Mouse (Mus musculus) liver, embryonic 16.5 days (tissue): ENCODE measurements at regions not wholly inside any gene's neighbourhood (a gene's known extent, or its start where the extent isn't known, plus 50 kb on each side); places are given as distances from the start of the nearest gene placed in this dataset.

Experiments used
- ATAC-seq: fragments of 200-750 bp; cut with Nextera tagmentation; 2 replicates; pipeline ENCODE4 v1.8.0; 2017; ENCODE audit warnings: low read depth, mild to moderate bottlenecking, moderate number of reproducible peaks, moderate library complexity
- H3K27ac ChIP-seq: fragments of 300-500 bp; sonication (generic); 2 replicates; pipeline ENCODE4 v1.5.1; 2014; ENCODE audit warnings: mild to moderate bottlenecking, low read length
- H3K27me3 ChIP-seq: fragments of 300-500 bp; sonication (generic); 2 replicates; pipeline ENCODE4 v1.6.1; 2014; ENCODE audit warnings: low read depth, low read length, mixed read lengths; ENCODE audit not compliant: control insufficient read depth, insufficient read depth
- H3K36me3 ChIP-seq: fragments of 300-500 bp; sonication (generic); 2 replicates; pipeline ENCODE4 v1.6.1; 2014; ENCODE audit warnings: mild to moderate bottlenecking; ENCODE audit not compliant: control insufficient read depth, insufficient read depth
- H3K4me1 ChIP-seq: fragments of 300-500 bp; sonication (generic); 2 replicates; pipeline ENCODE4 v1.6.1; 2014; ENCODE audit warnings: low read depth, low read length, mixed read lengths; ENCODE audit not compliant: control insufficient read depth
- H3K4me2 ChIP-seq: fragments of 300-500 bp; sonication (generic); 2 replicates; pipeline ENCODE4 v1.6.1; 2014; ENCODE audit warnings: low read depth, low read length, mixed read lengths
- H3K4me3 ChIP-seq: fragments of 300-500 bp; sonication (generic); 2 replicates; pipeline ENCODE4 v1.5.1; 2014; ENCODE audit warnings: low read depth, mild to moderate bottlenecking, low read length
- H3K9ac ChIP-seq: fragments of 300-500 bp; sonication (generic); 2 replicates; pipeline ENCODE4 v1.6.1; 2014; ENCODE audit warnings: low read depth, low read length
- H3K9me3 ChIP-seq: fragments of 300-500 bp; sonication (generic); replicated peaks from 2 replicates; pipeline ENCODE4 v1.6.1; 2016; ENCODE audit warnings: low read length; ENCODE audit not compliant: control insufficient read depth
- whole genome bisulfite sequencing: fragments of 180-500 bp; shearing (Covaris S2); extraction: QIAGEN DNeasy Blood & Tissue Kit; methylation state at CpG from one replicate; pipeline ENCODE4 v1.1.7; 2014; ENCODE audit not compliant: insufficient replicate concordance; 5-methylcytosine and 5-hydroxymethylcytosine counted together

- Histone ChIP-seq H3K4me1 (no peaks in the 10 kb centered on the region), H3K4me2 (no peak overlapping the region), H3K4me3 (no peak overlapping the region), H3K27me3 (no peaks in the 10 kb centered on the region), H3K27ac (no peak overlapping the region), H3K9me3 (no peaks in the 10 kb centered on the region), H3K36me3 (no peaks in the 10 kb centered on the region), H3K9ac (no peak overlapping the region)
- WGBS, result 22% methylated on average over 7 of the region's 7 CpGs
- no peak for ATAC-seq
Measured at GRCm38 (mm10) chr2:137192183-137192582, 75.7 kb upstream of the Jag1 start.

- Histone ChIP-seq H3K27ac (no peak overlapping the region), H3K36me3 (no peaks in the 10 kb centered on the region), H3K4me2 (no peak overlapping the region), H3K27me3 (no peaks in the 10 kb centered on the region), H3K4me1 (no peaks in the 10 kb centered on the region), H3K9ac (no peak overlapping the region), H3K9me3 (no peaks in the 10 kb centered on the region), H3K4me3 (no peak overlapping the region)
- no peak for ATAC-seq
- 72% methylated on average over 1 of the region's 1 CpGs for WGBS
Measured at GRCm38 (mm10) chr2:137169176-137169575, 52.7 kb upstream of the Jag1 start.

DNA sequence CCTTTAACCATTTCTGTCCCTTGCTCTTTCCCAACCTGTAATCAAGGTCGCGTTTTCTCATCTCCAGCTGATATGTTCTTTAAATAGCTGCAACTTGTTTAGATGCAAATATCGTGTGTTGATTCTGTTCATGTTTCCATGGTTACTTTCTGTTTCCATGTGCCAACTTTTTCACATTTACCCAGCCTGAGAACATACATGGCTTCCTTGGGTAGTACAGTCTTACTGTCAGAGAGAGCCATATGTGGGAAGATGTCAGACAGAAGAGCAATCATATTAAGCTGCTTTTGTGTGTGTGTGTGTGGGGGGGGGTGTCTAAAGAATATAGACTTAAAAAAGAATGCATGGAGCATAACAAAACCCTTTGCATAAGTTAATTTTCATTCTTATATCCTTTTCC is 52.2 kb upstream of the Jag1 start:
- H3K9ac ChIP-seq, result no peak overlapping the region
- no peak overlapping the region for H3K4me2 ChIP-seq
- H3K4me1 ChIP-seq, result no peaks in the 10 kb centered on the region
- no peaks in the 10 kb centered on the region for H3K27me3 ChIP-seq
- WGBS, result 71% methylated on average over 3 of the region's 3 CpGs
- no peak overlapping the region for H3K4me3 ChIP-seq
- no peaks in the 10 kb centered on the region for H3K9me3 ChIP-seq
- no peak for ATAC-seq
- H3K27ac ChIP-seq, result no peak overlapping the region
- H3K36me3 ChIP-seq, result no peaks in the 10 kb centered on the region
